Mouse (Mus musculus): ENCODE data around the gene Dock10. TPM values are rescaled to one million over a fixed set of nuclear protein-coding genes. Genes with fewer than 3 reads are reported as not detected.
"Not testable (repeated sequence)": the region's sequence is repeated elsewhere in the genome, so short reads cannot be mapped to it uniquely, and the experiment has no call there.

The Dock10 gene
- polyA plus RNA-seq, 1 experiment from 2014 or later: 2.2 TPM

GRCm38 (mm10) chr1:80756060-80756439 lies 2.3 kb downstream of the Dock10 start:
- no peak for DNase-seq
- Histone ChIP-seq H3K27ac (no peak overlapping the region), H3K9ac (no peak overlapping the region), H3K4me2 (no peak overlapping the region), H3K27me3 (peaks cover 35% of the 10 kb centered on the region), H3K4me1 (replicated peaks) (peaks cover 12% of the 10 kb centered on the region), H3K4me3 (replicated peaks) (no peak overlapping the region), H3K9me3 (replicated peaks) (no peaks in the 10 kb centered on the region), H3K36me3 (no peaks in the 10 kb centered on the region)
- 19% methylated on average over 2 of the region's 2 CpGs for WGBS (ENCODE audit: insufficient replicate concordance)
- ATAC-seq (ENCODE audit: low read depth): no peak

- Histone ChIP-seq H3K27me3 (peaks cover 35% of the 10 kb centered on the region), H3K4me3 (replicated peaks) (no peak overlapping the region), H3K27ac (no peak overlapping the region), H3K4me2 (no peak overlapping the region), H3K9ac (no peak overlapping the region), H3K36me3 (no peaks in the 10 kb centered on the region), H3K9me3 (replicated peaks) (no peaks in the 10 kb centered on the region), H3K4me1 (replicated peaks) (peaks cover 12% of the 10 kb centered on the region)
- ATAC-seq (ENCODE audit: low read depth) (no peak), DNase-seq (no peak)
- 43% methylated on average over 7 of the region's 7 CpGs for WGBS (ENCODE audit: insufficient replicate concordance)
Observed at GRCm38 (mm10) chr1:80755296-80756059, 2.8 kb downstream of the Dock10 start.

GRCm38 (mm10) chr1:80749122-80749521 lies 9.2 kb downstream of the Dock10 start:
- not testable (repeated sequence) for DNase-seq; H3K27me3 ChIP-seq; H3K4me1 ChIP-seq (replicated peaks); H3K9me3 ChIP-seq (replicated peaks); H3K36me3 ChIP-seq; H3K4me3 ChIP-seq (replicated peaks); H3K27ac ChIP-seq; H3K4me2 ChIP-seq; H3K9ac ChIP-seq; ATAC-seq (ENCODE audit: low read depth)
- 77% methylated on average over 2 of the region's 2 CpGs for WGBS (ENCODE audit: insufficient replicate concordance)

GRCm38 (mm10) chr1:80746691-80747463 lies 11.4 kb downstream of the Dock10 start:
- no peaks in the 10 kb centered on the region for H3K4me1 ChIP-seq (replicated peaks)
- ATAC-seq (ENCODE audit: low read depth): no peak
- H3K9ac ChIP-seq: no peak overlapping the region
- DNase-seq: no peak
- H3K4me2 ChIP-seq: no peak overlapping the region
- H3K27ac ChIP-seq: no peak overlapping the region
- H3K36me3 ChIP-seq: no peaks in the 10 kb centered on the region
- WGBS (ENCODE audit: insufficient replicate concordance): 41% methylated on average over 2 of the region's 2 CpGs
- H3K27me3 ChIP-seq: no peaks in the 10 kb centered on the region
- no peaks in the 10 kb centered on the region for H3K9me3 ChIP-seq (replicated peaks)
- no peak overlapping the region for H3K4me3 ChIP-seq (replicated peaks)

- no peak overlapping the region for H3K4me3 ChIP-seq (replicated peaks)
- no peak overlapping the region for H3K9ac ChIP-seq
- H3K4me2 ChIP-seq: no peak overlapping the region
- no peaks in the 10 kb centered on the region for H3K27me3 ChIP-seq
- H3K36me3 ChIP-seq: no peaks in the 10 kb centered on the region
- no peak for ATAC-seq (ENCODE audit: low read depth)
- H3K27ac ChIP-seq: no peak overlapping the region
- DNase-seq: no peak
- no peaks in the 10 kb centered on the region for H3K4me1 ChIP-seq (replicated peaks)
- no peaks in the 10 kb centered on the region for H3K9me3 ChIP-seq (replicated peaks)
- 32% methylated on average over 6 of the region's 6 CpGs for WGBS (ENCODE audit: insufficient replicate concordance)
Observed at GRCm38 (mm10) chr1:80746195-80746594, 12.1 kb downstream of the Dock10 start.

GRCm38 (mm10) chr1:80739472-80739871 lies 18.9 kb downstream of the Dock10 start:
- Histone ChIP-seq H3K4me3 (replicated peaks) (no peak overlapping the region), H3K9ac (no peak overlapping the region), H3K4me2 (no peak overlapping the region), H3K27ac (no peak overlapping the region), H3K27me3 (no peaks in the 10 kb centered on the region), H3K36me3 (no peaks in the 10 kb centered on the region), H3K9me3 (replicated peaks) (no peaks in the 10 kb centered on the region), H3K4me1 (replicated peaks) (no peaks in the 10 kb centered on the region)
- DNase-seq (no peak), ATAC-seq (ENCODE audit: low read depth) (no peak)
- WGBS (ENCODE audit: insufficient replicate concordance): 23% methylated on average over 1 of the region's 1 CpGs

- H3K36me3 ChIP-seq: no peaks in the 10 kb centered on the region
Observed at GRCm38 (mm10) chr1:80737812-80738391, 20.4 kb downstream of the Dock10 start.

GRCm38 (mm10) chr1:80730582-80730981 lies 27.7 kb downstream of the Dock10 start:
- no peak for ATAC-seq (ENCODE audit: low read depth)

More at GRCm38 (mm10) chr1:80737812-80738391, 20.4 kb downstream of the Dock10 start:
- no peaks in the 10 kb centered on the region for H3K27me3 ChIP-seq
- no peak overlapping the region for H3K27ac ChIP-seq
- H3K9me3 ChIP-seq (replicated peaks): no peaks in the 10 kb centered on the region
- 43% methylated on average over 5 of the region's 5 CpGs for WGBS (ENCODE audit: insufficient replicate concordance)
- no peak overlapping the region for H3K9ac ChIP-seq
- no peak overlapping the region for H3K4me3 ChIP-seq (replicated peaks)
- no peak overlapping the region for H3K4me2 ChIP-seq
- ATAC-seq (ENCODE audit: low read depth) (no peak), DNase-seq (no peak)
- H3K4me1 ChIP-seq (replicated peaks): no peaks in the 10 kb centered on the region

GRCm38 (mm10) chr1:80730174-80730573 lies 28.2 kb downstream of the Dock10 start:
- no peak for ATAC-seq (ENCODE audit: low read depth)
- H3K4me2 ChIP-seq: no peak overlapping the region
- no peaks in the 10 kb centered on the region for H3K36me3 ChIP-seq
- no peak overlapping the region for H3K27ac ChIP-seq
- no peak overlapping the region for H3K9ac ChIP-seq
- no peaks in the 10 kb centered on the region for H3K27me3 ChIP-seq
- no peaks in the 10 kb centered on the region for H3K9me3 ChIP-seq (replicated peaks)
- no peak overlapping the region for H3K4me3 ChIP-seq (replicated peaks)
- no peak for DNase-seq
- no peaks in the 10 kb centered on the region for H3K4me1 ChIP-seq (replicated peaks)
- WGBS (ENCODE audit: insufficient replicate concordance): 67% methylated on average over 4 of the region's 4 CpGs

More at GRCm38 (mm10) chr1:80730582-80730981, 27.7 kb downstream of the Dock10 start:
- no peaks in the 10 kb centered on the region for H3K27me3 ChIP-seq
- WGBS (ENCODE audit: insufficient replicate concordance): 58% methylated on average over 5 of the region's 5 CpGs
- no peak overlapping the region for H3K4me3 ChIP-seq (replicated peaks)
- H3K4me2 ChIP-seq: no peak overlapping the region
- no peaks in the 10 kb centered on the region for H3K4me1 ChIP-seq (replicated peaks)
- no peak overlapping the region for H3K9ac ChIP-seq
- no peak for DNase-seq
- no peaks in the 10 kb centered on the region for H3K9me3 ChIP-seq (replicated peaks)
- no peaks in the 10 kb centered on the region for H3K36me3 ChIP-seq
- no peak overlapping the region for H3K27ac ChIP-seq

- Histone ChIP-seq H3K9ac (no peak overlapping the region), H3K27me3 (no peaks in the 10 kb centered on the region), H3K4me3 (replicated peaks) (no peak overlapping the region), H3K36me3 (no peaks in the 10 kb centered on the region), H3K4me2 (no peak overlapping the region), H3K4me1 (replicated peaks) (no peaks in the 10 kb centered on the region), H3K9me3 (replicated peaks) (no peaks in the 10 kb centered on the region), H3K27ac (no peak overlapping the region)
- ATAC-seq (ENCODE audit: low read depth) (no peak), DNase-seq (no peak)
- WGBS (ENCODE audit: insufficient replicate concordance): 45% methylated on average over 1 of the region's 1 CpGs
Observed at GRCm38 (mm10) chr1:80728183-80728582, 30.1 kb downstream of the Dock10 start.

- Histone ChIP-seq H3K9ac (no peak overlapping the region), H3K27me3 (no peaks in the 10 kb centered on the region), H3K4me1 (replicated peaks) (no peaks in the 10 kb centered on the region), H3K4me3 (replicated peaks) (no peak overlapping the region), H3K27ac (no peak overlapping the region), H3K36me3 (no peaks in the 10 kb centered on the region), H3K4me2 (no peak overlapping the region), H3K9me3 (replicated peaks) (no peaks in the 10 kb centered on the region)
- ATAC-seq (ENCODE audit: low read depth) (no peak), DNase-seq (no peak)
- 68% methylated on average over 4 of the region's 4 CpGs for WGBS (ENCODE audit: insufficient replicate concordance)
Observed at GRCm38 (mm10) chr1:80727403-80727802, 30.9 kb downstream of the Dock10 start.

All from liver, embryonic 13.5 days (tissue).